Mouse (Mus musculus): ENCODE results near the gene Tmem274.

- TF ChIP-seq CTCF (IDR thresholded peaks at IDR 0.05; ENCODE audit: low read depth, low read length), result no peak
- no peak for TF ChIP-seq POLR2A (IDR thresholded peaks at IDR 0.05; ENCODE audit: insufficient read depth, low read length)
- TF ChIP-seq EP300 (IDR thresholded peaks at IDR 0.05; ENCODE audit: insufficient read depth, low read depth, low read length), result no peak
These were observed 34.9 kb downstream of the Tmem274 start for GRCm38 (mm10) chr4:149512072-149512471.
